Mouse (Mus musculus): ENCODE measurements around the gene A630095N17Rik. TPM values are rescaled to one million over a fixed set of nuclear protein-coding genes. Genes with fewer than 3 reads are reported as not detected.

The A630095N17Rik gene
- total and polyA plus RNA-seq, 3 experiments = 0.30 to 0.74 (median 0.74) TPM

- Histone ChIP-seq H3K27me3 (replicated peaks) (peaks cover 56% of the 10 kb centered on the region), H3K9me3 (replicated peaks; ENCODE audit: low read length) (peaks cover 13% of the 10 kb centered on the region), H3K27ac (ENCODE audit: insufficient read depth, low read depth) (no peak overlapping the region), H3K4me2 (ENCODE audit: insufficient read depth, low read depth, poor library complexity, severe bottlenecking) (no peak overlapping the region), H3K36me3 (replicated peaks in 1 of 2; ENCODE audit: control insufficient read depth in 1 of 2, insufficient read depth in 1 of 2, low read length in 1 of 2) (no peaks in the 10 kb centered on the region), H3K4me1 (ENCODE audit: control insufficient read depth in 1 of 2, insufficient read depth in 2 of 2) (no peaks in the 10 kb centered on the region), H3K4me3 (replicated peaks in 1 of 3; ENCODE audit: low read depth in 2 of 3, low read length in 2 of 3, poor library complexity in 1 of 3) (no peak overlapping the region), H3K79me2 (replicated peaks; ENCODE audit: control insufficient read depth, extremely low read depth, insufficient read depth, poor library complexity, severe bottlenecking) (no peaks in the 10 kb centered on the region), H3K9ac (ENCODE audit: insufficient read depth, low read depth) (no peak overlapping the region)
- in situ Hi-C loops (cut with MboI; ENCODE audit: low pct_ligation_motif_present, low pct_unique_long_range_greater_than_20kb, low sequenced_read_pairs) = no loop called here
- dilution Hi-C loops (cut with MboI; ENCODE audit: extremely low pct_ligation_motif_present, extremely low pct_unique_long_range_greater_than_20kb, low sequenced_read_pairs) = no loop called here
- peak; percentile 31 for DNase-seq (ENCODE audit: extremely low read depth)
- TF ChIP-seq SMC3 (IDR thresholded peaks at IDR 0.05; ENCODE audit: low read depth, low read length) (no peak), MYC (IDR thresholded peaks at IDR 0.05; ENCODE audit: low read depth, low read length) (no peak), ELF1 (IDR thresholded peaks at IDR 0.05; ENCODE audit: low read depth, low read length) (no peak), CHD1 (IDR thresholded peaks at IDR 0.05; ENCODE audit: low read depth, low read length) (no peak), CTCF (conservative IDR thresholded peaks at IDR 0.05 in 1 of 2, IDR thresholded peaks at IDR 0.05 in 1 of 2; ENCODE audit: low read depth in 2 of 2, low read length in 2 of 2) (no peak), USF2 (conservative IDR thresholded peaks at IDR 0.05; ENCODE audit: low read depth, low read length) (no peak), RAD21 (IDR thresholded peaks at IDR 0.05; ENCODE audit: low read depth, low read length) (no peak), ZMIZ1 (IDR thresholded peaks at IDR 0.05; ENCODE audit: low read depth, low read length) (no peak), TCF12 (IDR thresholded peaks at IDR 0.05; ENCODE audit: low read depth, low read length) (no peak), ETS1 (conservative IDR thresholded peaks at IDR 0.05; ENCODE audit: low read depth, low read length) (no peak), GABPA (IDR thresholded peaks at IDR 0.05; ENCODE audit: insufficient replicate concordance, low read depth, low read length) (no peak), ZC3H11A (IDR thresholded peaks at IDR 0.05; ENCODE audit: low read depth, low read length) (no peak), MAZ (IDR thresholded peaks at IDR 0.05; ENCODE audit: low read depth, low read length) (no peak), NELFE (IDR thresholded peaks at IDR 0.05; ENCODE audit: low read depth, low read length) (no peak), KAT2A (IDR thresholded peaks at IDR 0.05; ENCODE audit: insufficient replicate concordance, low read length) (no peak), MAX (IDR thresholded peaks at IDR 0.05; ENCODE audit: low read length) (no peak), JUN (IDR thresholded peaks at IDR 0.05; ENCODE audit: insufficient read depth, low read depth, low read length) (no peak)
These were observed 45.6 kb upstream of the A630095N17Rik start for GRCm38 (mm10) chr1:75277195-75278188.
